Mouse (Mus musculus) neural tube, embryonic 15.5 days (tissue): ENCODE measurements at regions not wholly inside any gene's neighbourhood (a gene's known extent, or its start where the extent isn't known, plus 50 kb on each side); places are given as distances from the start of the nearest gene placed in this dataset.

ENCODE experiments used
- ATAC-seq: fragments of 200-750 bp; cut with Nextera tagmentation; 2 replicates; pipeline ENCODE4 v1.8.0; 2017; ENCODE audit warnings: mild to moderate bottlenecking, moderate TSS enrichment, moderate library complexity; ENCODE audit not compliant: low FRiP score
- H3K27ac ChIP-seq: fragments of 300-500 bp; sonication (generic); replicated peaks from 2 replicates; pipeline ENCODE4 v1.5.1; 2015; ENCODE audit warnings: mild to moderate bottlenecking, inconsistent platforms
- H3K27me3 ChIP-seq: fragments of 300-500 bp; sonication (generic); replicated peaks from 2 replicates; pipeline ENCODE4 v1.6.1; 2015; ENCODE audit warnings: inconsistent platforms
- H3K36me3 ChIP-seq: fragments of 300-500 bp; sonication (generic); 2 replicates; pipeline ENCODE4 v1.6.1; 2015; ENCODE audit warnings: inconsistent platforms
- H3K4me1 ChIP-seq: fragments of 300-500 bp; sonication (generic); 2 replicates; pipeline ENCODE4 v1.6.1; 2015; ENCODE audit warnings: inconsistent platforms
- H3K4me2 ChIP-seq: fragments of 300-500 bp; sonication (generic); 2 replicates; pipeline ENCODE4 v1.6.1; 2015; ENCODE audit warnings: inconsistent platforms, mild to moderate bottlenecking, moderate library complexity
- H3K4me3 ChIP-seq: fragments of 300-500 bp; sonication (generic); replicated peaks from 2 replicates; pipeline ENCODE4 v1.5.1; 2015; ENCODE audit warnings: mild to moderate bottlenecking, inconsistent platforms
- H3K9ac ChIP-seq: fragments of 300-500 bp; sonication (generic); replicated peaks from 2 replicates; pipeline ENCODE4 v1.6.1; 2015; ENCODE audit warnings: mild to moderate bottlenecking, inconsistent platforms
- H3K9me3 ChIP-seq: fragments of 300-500 bp; sonication (generic); replicated peaks from 2 replicates; pipeline ENCODE4 v1.6.1; 2016; ENCODE audit warnings: inconsistent platforms
- WGBS: fragments of 180-500 bp; shearing (Covaris S2); methylation state at CpG from one replicate; pipeline ENCODE4 v1.1.7; 2015; ENCODE audit warnings: mixed read lengths; 5-methylcytosine and 5-hydroxymethylcytosine counted together

DNA sequence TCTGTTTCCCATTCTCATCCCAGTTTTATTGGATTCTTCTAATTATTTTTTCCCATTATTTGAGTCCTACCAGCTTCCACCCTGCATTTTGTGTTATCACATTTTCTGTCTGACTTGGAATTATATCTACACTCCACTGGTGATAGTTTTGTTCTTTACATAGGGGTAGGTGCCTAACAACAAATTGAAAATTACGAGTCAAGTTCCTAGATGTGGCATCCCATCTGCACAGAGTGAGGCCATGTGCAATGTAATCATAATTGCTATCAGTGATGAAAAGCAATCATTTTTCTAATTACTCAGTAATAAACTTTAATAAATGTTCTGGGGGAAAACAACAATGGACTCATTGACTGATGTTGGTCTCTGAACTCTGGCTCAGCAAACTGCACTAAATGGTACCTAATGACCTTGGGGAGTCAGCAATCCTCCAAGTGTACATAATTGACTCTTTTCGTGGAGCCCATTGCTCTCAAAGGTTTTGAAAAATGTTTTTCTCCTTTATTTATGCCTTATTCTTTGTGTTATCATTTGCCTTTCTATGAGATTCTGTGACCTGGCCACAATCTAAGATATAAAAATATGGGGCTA, 250.6 kb upstream of the Rspo3 start:
- ATAC-seq, result peak; percentile 59; the same call in 1 of the 2 replicates
- no peak overlapping the region for H3K4me2 ChIP-seq

DNA sequence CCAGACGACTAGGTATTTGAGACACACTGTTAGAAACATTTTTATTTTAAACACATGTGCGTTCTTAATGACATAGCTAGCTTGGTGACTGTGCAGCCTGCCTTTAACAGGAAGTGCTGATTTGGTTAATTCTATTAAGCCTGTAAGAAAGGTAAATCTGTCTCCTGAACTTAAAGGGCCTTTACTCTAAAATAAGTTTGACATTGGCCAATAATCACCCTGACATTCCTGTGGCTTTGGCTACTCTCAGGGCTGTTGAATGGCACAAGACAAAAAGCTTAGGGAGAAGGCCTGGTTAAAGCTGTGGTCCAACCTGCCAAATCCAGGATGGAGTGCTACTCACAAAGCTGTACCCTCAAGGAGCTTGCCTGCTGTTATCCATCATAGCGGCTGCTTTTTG, 201.0 kb upstream of the Rspo3 start:
- WGBS, result 93% methylated on average over 3 of the region's 3 CpGs
- H3K27ac ChIP-seq, result no peak overlapping the region
- H3K36me3 ChIP-seq, result no peaks in the 10 kb centered on the region
- H3K4me2 ChIP-seq, result no peak overlapping the region
- H3K27me3 ChIP-seq, result no peaks in the 10 kb centered on the region
- H3K9ac ChIP-seq, result no peak overlapping the region
- H3K4me3 ChIP-seq, result no peak overlapping the region
- ATAC-seq, result no peak
- H3K4me1 ChIP-seq, result no peaks in the 10 kb centered on the region
- H3K9me3 ChIP-seq, result no peaks in the 10 kb centered on the region

More for the DNA sequence above, 250.6 kb upstream of the Rspo3 start:
- WGBS, result 44% methylated on average over 2 of the region's 2 CpGs
- H3K36me3 ChIP-seq, result no peaks in the 10 kb centered on the region
- H3K4me3 ChIP-seq, result no peak overlapping the region
- no peaks in the 10 kb centered on the region for H3K9me3 ChIP-seq
- H3K27ac ChIP-seq, result no peak overlapping the region
- H3K9ac ChIP-seq, result no peak overlapping the region
- H3K4me1 ChIP-seq, result no peaks in the 10 kb centered on the region
- no peaks in the 10 kb centered on the region for H3K27me3 ChIP-seq

DNA sequence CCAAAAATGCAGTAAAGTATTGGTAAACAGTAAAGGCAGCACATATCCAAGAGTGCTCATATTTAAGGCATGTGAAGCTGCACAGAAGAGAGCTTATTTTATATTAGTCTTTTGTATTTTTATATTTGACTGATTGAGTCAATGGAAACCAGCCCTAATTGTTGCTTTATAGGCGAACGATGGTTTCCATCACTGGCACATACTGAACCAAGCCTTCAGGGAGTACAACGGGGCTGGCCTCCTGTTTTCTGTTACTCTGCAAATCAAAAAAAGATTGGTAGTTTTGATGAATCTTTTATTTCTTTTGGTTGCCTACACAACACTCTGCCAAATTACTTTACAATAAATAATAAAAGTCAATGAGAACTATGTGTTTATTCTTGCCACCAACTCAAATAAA, 189.7 kb upstream of the Rspo3 start:
- ATAC-seq, result no peak
- Histone ChIP-seq H3K9me3 (no peaks in the 10 kb centered on the region), H3K4me3 (no peak overlapping the region), H3K4me1 (no peaks in the 10 kb centered on the region), H3K36me3 (no peaks in the 10 kb centered on the region), H3K9ac (no peak overlapping the region), H3K4me2 (no peak overlapping the region), H3K27me3 (no peaks in the 10 kb centered on the region), H3K27ac (no peak overlapping the region)
- WGBS, result 95% methylated on average over 3 of the region's 3 CpGs

DNA sequence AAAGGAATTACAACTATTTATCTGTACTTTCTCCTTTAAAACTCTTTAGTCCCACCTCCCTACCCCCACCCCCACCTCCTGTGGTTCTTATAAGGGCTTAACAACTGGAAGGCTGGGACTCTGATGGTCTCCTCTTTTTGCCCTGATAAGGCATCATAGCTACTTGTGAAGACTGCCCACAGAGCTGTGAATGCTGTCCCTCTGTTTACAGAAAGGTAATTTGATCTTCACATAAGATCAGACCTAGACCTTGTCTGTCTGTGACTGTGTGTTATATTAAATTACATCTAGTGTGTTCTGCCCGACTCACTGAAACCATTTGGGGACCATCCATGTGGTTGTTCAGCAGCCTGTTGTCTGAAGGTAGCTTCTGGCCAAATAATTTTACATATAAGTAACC, 175.3 kb upstream of the Rspo3 start:
- no peak overlapping the region for H3K4me2 ChIP-seq
- H3K4me1 ChIP-seq, result no peaks in the 10 kb centered on the region
- no peak overlapping the region for H3K4me3 ChIP-seq
- no peak for ATAC-seq
- 64% methylated on average over 1 of the region's 1 CpGs for WGBS
- H3K27me3 ChIP-seq, result no peaks in the 10 kb centered on the region
- H3K9me3 ChIP-seq, result no peaks in the 10 kb centered on the region
- no peak overlapping the region for H3K9ac ChIP-seq
- no peaks in the 10 kb centered on the region for H3K36me3 ChIP-seq
- no peak overlapping the region for H3K27ac ChIP-seq

DNA sequence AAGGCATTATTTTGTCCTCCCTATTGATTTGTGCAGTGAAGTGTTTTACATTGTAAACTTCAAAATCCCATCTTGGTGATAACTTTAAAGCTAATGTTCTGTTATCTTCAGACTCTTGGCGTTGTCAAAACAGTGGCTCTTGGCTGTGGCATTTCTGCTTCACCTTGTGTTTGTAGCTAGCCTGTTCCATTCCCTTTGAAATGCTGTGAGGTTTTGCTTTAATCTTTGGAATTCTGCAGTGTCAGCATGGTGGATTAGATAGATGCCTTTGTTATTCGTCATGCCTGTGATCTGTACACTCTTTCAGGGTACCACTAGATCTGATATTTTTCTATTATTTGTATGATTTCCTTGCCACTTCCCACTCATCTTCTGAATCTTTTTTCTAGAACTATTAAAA, 173.0 kb upstream of the Rspo3 start:
- H3K9ac ChIP-seq, result no peak overlapping the region
- 60% methylated on average over 2 of the region's 2 CpGs for WGBS
- no peak for ATAC-seq

DNA sequence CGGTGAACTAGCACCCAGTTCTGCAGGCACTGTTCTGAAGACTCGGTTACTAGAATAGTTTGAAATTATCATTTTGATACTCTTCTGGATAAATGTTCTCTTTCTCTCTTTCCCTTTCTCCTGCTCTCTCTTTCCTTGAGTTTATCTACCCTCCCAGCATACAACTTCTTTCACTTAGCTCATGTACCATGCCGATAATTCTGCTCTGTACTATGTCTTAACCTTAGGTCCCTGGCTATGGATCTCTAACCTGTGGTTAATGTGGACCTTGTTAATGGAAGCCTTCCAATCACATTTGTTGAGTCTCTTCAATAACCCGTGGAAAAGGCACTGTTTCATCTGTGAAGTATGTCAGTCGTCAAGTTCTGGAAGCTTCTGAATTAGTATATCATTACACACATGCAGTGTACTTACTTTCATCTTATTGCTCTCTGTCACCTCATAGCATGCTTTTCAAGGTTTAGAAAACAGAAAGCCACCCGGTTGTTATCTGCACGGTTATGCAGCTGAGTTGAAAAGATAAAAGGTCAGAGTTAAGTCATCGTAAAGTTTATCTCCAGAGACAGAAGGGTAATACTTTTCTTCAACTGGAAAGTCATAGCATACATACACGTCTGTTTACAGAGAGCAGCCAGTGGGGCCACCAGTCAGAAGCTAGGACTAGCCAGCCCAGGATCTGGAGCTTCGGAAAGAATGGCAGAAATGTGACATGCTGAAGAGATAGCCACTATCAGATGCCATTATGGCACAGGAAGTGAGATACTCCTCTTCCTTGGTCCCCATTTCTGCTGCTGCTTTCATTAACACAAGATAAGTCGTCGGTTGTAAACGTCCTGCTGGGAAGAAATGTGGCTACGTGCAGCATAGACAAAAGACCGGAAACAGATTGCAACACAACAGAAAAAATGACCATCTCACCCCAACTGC, 157.6 kb upstream of the Rspo3 start:
- Histone ChIP-seq H3K4me2 (no peak overlapping the region), H3K27ac (no peak overlapping the region), H3K9me3 (no peaks in the 10 kb centered on the region), H3K4me3 (no peak overlapping the region), H3K4me1 (no peaks in the 10 kb centered on the region), H3K36me3 (no peaks in the 10 kb centered on the region), H3K9ac (no peak overlapping the region), H3K27me3 (no peaks in the 10 kb centered on the region)
- no peak for ATAC-seq
- 73% methylated on average over 15 of the region's 15 CpGs for WGBS

More for the DNA sequence above, 173.0 kb upstream of the Rspo3 start:
- Histone ChIP-seq H3K27me3 (no peaks in the 10 kb centered on the region), H3K4me1 (no peaks in the 10 kb centered on the region), H3K4me2 (no peak overlapping the region), H3K36me3 (no peaks in the 10 kb centered on the region), H3K9me3 (no peaks in the 10 kb centered on the region), H3K27ac (no peak overlapping the region), H3K4me3 (no peak overlapping the region)

DNA sequence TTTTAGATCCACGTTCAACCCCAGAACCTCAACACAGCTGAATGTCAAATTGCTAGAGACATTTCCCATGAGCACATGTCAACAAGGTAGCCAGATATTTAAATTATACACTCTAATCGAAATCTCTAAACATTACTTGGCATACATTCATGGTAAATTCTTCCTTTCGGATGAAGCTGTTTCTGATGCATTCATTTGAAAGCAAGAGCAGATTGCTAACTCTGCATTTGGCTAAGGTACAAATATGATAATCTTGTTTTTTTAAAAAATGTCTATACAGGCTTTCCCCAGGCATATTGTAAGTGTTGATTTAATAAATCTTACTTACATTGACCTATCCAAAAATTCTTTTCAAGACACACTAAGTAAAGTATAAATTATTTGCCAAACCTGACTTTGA, 153.9 kb upstream of the Rspo3 start:
- no peaks in the 10 kb centered on the region for H3K4me1 ChIP-seq
- ATAC-seq, result no peak
- 75% methylated on average over 3 of the region's 3 CpGs for whole genome bisulfite sequencing
- H3K4me3 ChIP-seq, result no peak overlapping the region
- no peak overlapping the region for H3K4me2 ChIP-seq
- H3K9ac ChIP-seq, result no peak overlapping the region
- H3K9me3 ChIP-seq, result no peaks in the 10 kb centered on the region
- no peaks in the 10 kb centered on the region for H3K27me3 ChIP-seq
- H3K27ac ChIP-seq, result no peak overlapping the region
- no peaks in the 10 kb centered on the region for H3K36me3 ChIP-seq

DNA sequence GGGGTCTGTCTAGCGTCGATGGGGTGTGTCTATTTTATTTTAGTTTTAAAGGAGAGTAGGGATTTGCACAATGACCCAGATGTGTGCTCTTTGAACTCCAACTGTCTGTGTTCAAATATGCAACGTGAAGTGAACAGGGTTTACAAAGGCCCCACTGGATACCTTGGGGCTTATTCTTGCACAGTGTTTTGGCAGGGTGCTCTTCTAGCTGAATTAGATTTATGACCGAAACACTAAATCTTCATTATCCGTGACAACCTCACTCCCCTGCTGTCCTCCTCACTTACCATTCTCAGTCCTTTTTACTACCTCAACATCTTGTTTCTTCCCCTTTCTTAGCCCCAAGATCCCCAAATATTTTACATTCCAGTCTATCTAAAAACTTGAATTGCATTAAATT, 151.3 kb upstream of the Rspo3 start:
- WGBS, result 30% methylated on average over 5 of the region's 5 CpGs
- Histone ChIP-seq H3K27me3 (no peaks in the 10 kb centered on the region), H3K4me3 (no peak overlapping the region), H3K4me1 (no peaks in the 10 kb centered on the region), H3K9ac (no peak overlapping the region), H3K36me3 (no peaks in the 10 kb centered on the region), H3K4me2 (no peak overlapping the region), H3K9me3 (no peaks in the 10 kb centered on the region), H3K27ac (no peak overlapping the region)
- no peak for ATAC-seq

DNA sequence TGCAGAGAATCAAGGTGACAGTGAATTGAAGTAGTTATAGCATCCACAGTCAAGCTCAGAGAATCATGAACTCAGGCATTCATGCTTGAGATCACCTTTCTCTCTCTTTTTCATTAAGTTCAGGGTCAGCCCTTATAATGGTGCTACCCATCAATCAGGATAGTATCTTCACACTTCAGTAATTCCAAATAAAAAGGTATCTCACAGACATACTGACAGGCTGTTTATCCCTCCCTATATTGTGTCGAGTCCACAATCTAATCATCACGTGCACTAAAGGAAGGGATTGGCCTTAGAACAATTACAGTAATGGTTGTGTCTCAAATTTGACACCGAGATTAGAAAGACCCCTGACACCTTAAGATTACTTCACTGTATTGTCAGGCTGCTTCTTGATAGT, 138.7 kb upstream of the Rspo3 start:
- no peaks in the 10 kb centered on the region for H3K9me3 ChIP-seq
- no peak overlapping the region for H3K9ac ChIP-seq
- no peaks in the 10 kb centered on the region for H3K36me3 ChIP-seq
- no peaks in the 10 kb centered on the region for H3K27me3 ChIP-seq
- no peak overlapping the region for H3K4me2 ChIP-seq
- no peaks in the 10 kb centered on the region for H3K4me1 ChIP-seq
- no peak overlapping the region for H3K4me3 ChIP-seq
- no peak for ATAC-seq
- no peak overlapping the region for H3K27ac ChIP-seq
- 33% methylated on average over 3 of the region's 3 CpGs for WGBS

DNA sequence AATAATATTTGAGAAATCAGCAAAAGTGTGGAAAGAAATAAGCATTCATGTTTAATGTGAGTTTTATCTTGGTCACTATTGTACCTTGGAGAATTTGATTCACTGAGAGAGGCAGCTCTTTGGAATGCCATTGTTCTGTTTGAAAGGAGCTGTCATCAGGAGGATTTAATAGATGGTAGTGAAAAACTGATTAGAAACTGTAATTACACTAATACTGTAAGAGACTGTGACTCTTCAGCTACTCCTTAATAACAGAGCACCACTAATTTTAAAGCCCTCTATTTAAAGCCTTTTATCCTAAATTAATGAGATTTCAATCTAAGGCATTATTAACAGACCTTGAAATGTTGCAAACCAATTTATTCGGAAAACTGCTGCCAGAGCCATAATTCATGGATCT, 126.1 kb upstream of the Rspo3 start:
- no peak for ATAC-seq
- Histone ChIP-seq H3K36me3 (no peaks in the 10 kb centered on the region), H3K9ac (no peak overlapping the region), H3K4me2 (no peak overlapping the region), H3K27ac (no peak overlapping the region), H3K27me3 (no peaks in the 10 kb centered on the region), H3K9me3 (no peaks in the 10 kb centered on the region), H3K4me3 (no peak overlapping the region), H3K4me1 (no peaks in the 10 kb centered on the region)
- WGBS, result 28% methylated on average over 1 of the region's 1 CpGs

DNA sequence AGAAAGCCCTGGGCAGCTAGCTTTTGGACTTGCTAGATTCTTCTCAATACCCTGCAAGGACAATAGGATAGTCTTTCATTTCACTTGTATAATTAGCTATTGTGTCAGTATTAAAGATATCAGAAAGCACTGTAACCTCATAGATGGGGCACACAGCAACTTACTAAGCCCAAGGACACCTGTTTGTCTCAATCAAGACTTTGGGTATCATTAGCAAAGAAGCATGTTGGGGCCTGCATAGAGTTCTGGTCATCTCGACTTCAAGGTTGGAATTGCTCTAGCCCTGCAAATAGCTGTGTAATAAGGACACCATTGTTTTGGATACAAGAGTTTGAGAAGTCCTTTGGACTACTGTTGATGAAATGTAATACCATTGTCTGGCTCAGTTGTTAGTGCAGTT, 104.6 kb upstream of the Rspo3 start:
- no peak overlapping the region for H3K4me3 ChIP-seq
- H3K9ac ChIP-seq, result no peak overlapping the region
- WGBS, result 73% methylated on average over 1 of the region's 1 CpGs
- H3K27me3 ChIP-seq, result no peaks in the 10 kb centered on the region
- no peaks in the 10 kb centered on the region for H3K36me3 ChIP-seq
- ATAC-seq, result no peak
- H3K4me1 ChIP-seq, result no peaks in the 10 kb centered on the region
- H3K9me3 ChIP-seq, result no peaks in the 10 kb centered on the region
- H3K27ac ChIP-seq, result no peak overlapping the region
- no peak overlapping the region for H3K4me2 ChIP-seq

DNA sequence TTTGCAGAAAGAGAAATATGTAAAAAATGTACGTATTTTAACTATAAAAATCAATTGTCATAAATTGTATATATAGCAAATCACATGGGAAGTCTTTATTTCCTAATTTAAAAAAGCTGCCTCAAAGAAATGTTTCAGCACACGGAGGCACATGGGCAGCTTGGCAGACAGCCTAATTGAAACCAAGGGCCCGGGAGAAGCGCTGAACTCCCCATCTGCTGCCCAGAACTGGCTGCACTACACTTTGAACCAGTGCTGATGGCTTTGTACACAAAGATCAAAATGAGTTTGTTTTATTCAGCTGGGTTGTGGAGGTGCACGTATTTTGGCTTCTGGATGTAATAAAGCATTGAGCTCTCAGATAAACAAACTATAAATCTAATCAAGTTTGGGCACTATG, 100.2 kb upstream of the Rspo3 start:
- no peak for ATAC-seq
- H3K27me3 ChIP-seq, result no peaks in the 10 kb centered on the region
- H3K27ac ChIP-seq, result no peak overlapping the region
- WGBS, result 31% methylated on average over 5 of the region's 5 CpGs
- no peak overlapping the region for H3K4me3 ChIP-seq
- H3K9me3 ChIP-seq, result no peaks in the 10 kb centered on the region
- no peaks in the 10 kb centered on the region for H3K36me3 ChIP-seq
- no peak overlapping the region for H3K9ac ChIP-seq
- H3K4me1 ChIP-seq, result no peaks in the 10 kb centered on the region
- H3K4me2 ChIP-seq, result no peak overlapping the region
